Mouse (Mus musculus): ENCODE measurements around the gene Prcd. TPM values are rescaled to one million over a fixed set of nuclear protein-coding genes. Genes with fewer than 3 reads are reported as not detected.
"Not testable (repeated sequence)": the region's sequence is repeated elsewhere in the genome, so short reads cannot be mapped to it uniquely, and the experiment has no call there.

Gene Prcd
- total RNA-seq, 2 experiments from 2014 or later: not detected

DNA sequence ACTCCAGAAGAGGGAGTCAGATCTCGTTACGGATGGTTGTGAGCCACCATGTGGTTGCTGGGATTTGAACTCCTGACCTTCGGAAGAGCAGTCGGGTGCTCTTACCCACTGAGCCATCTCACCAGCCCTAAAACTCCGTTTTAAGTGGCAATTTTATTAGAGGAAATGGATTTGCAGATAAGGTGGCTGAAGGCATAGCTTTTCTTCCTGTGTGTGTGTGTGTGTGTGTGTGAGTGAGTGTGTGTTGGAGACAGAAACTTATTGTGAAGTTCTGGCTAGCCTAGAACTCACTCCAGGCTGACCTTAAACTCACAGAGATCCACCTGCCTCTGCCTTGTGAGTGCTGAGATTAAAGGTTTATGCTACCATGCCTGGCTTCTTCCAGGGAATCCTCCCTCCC is 13.7 kb downstream of the Prcd start:
- ATAC-seq (ENCODE audit: poor library complexity, severe bottlenecking): not testable (repeated sequence)

DNA sequence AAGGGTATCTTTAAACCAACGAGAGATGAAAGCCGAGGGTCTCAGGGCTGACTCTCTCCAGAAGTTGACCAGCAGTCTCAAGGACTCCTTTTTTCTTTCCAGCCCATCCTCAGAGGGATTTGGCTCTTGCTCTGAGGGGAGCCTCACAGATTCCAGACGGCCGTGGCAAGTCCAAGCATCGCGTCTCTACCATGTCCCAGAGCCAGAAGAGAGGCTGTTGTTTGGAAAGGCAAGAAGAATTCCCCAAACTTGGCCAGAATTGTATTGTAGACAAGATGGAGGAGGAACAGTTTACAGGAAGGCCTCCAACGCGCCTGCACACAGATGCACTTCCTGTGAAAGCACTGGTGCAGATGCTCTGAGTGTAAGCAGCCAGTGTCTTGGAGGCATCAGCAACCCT is 14.6 kb downstream of the Prcd start:
- no peak for ATAC-seq (ENCODE audit: poor library complexity, severe bottlenecking)

GRCm38 (mm10) chr11:116668381-116668825 is 15.1 kb downstream of the Prcd start:
- no peak for ATAC-seq (ENCODE audit: poor library complexity, severe bottlenecking)

- no peak for ATAC-seq (ENCODE audit: poor library complexity, severe bottlenecking)
Measured at GRCm38 (mm10) chr11:116668839-116669238, 15.5 kb downstream of the Prcd start.

- no peak for ATAC-seq (ENCODE audit: poor library complexity, severe bottlenecking)
Measured at GRCm38 (mm10) chr11:116669316-116669715, 16.0 kb downstream of the Prcd start.

DNA sequence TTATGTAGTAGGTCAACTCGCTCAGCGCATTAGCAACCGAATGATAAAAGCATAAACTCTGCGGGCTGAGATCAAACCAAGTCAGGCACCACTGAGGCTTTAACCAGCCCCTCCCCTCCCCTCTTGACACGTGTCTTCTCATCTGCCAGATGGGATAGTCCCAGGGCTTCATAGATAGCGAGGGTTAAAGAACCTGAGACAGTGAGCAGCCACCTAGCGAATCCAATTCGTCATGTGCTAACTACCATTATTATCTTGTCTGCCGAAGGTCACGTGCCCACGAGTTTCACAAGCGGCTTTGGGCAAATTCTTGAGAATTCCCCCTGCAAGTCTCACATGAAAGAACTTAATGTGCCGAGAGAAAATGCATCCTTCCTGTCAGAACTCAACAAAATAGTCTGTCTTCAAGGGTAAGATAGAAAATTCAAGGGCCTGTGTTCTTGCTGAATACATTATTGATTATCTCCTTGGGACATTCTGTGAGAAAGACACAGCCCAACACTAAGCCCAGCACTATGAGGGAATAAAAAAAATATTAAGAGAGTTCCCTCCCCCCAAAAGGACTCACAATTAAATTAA is 16.5 kb downstream of the Prcd start:
- ATAC-seq (ENCODE audit: poor library complexity, severe bottlenecking): no peak

- ATAC-seq (ENCODE audit: poor library complexity, severe bottlenecking): no peak
Measured at GRCm38 (mm10) chr11:116670386-116670785, 17.1 kb downstream of the Prcd start.

- peak; percentile 93 for ATAC-seq (ENCODE audit: poor library complexity, severe bottlenecking)
Measured at GRCm38 (mm10) chr11:116671112-116671844, 17.9 kb downstream of the Prcd start.

GRCm38 (mm10) chr11:116671845-116672434 is 18.6 kb downstream of the Prcd start:
- peak; percentile 32; the same call in 1 of the 2 replicates for ATAC-seq (ENCODE audit: poor library complexity, severe bottlenecking)

GRCm38 (mm10) chr11:116672595-116672994 is 19.3 kb downstream of the Prcd start:
- ATAC-seq (ENCODE audit: poor library complexity, severe bottlenecking): no peak

GRCm38 (mm10) chr11:116673410-116673809 is 20.1 kb downstream of the Prcd start:
- no peak for ATAC-seq (ENCODE audit: poor library complexity, severe bottlenecking)

GRCm38 (mm10) chr11:116674616-116675379 is 21.5 kb downstream of the Prcd start:
- no peak for ATAC-seq (ENCODE audit: poor library complexity, severe bottlenecking)

DNA sequence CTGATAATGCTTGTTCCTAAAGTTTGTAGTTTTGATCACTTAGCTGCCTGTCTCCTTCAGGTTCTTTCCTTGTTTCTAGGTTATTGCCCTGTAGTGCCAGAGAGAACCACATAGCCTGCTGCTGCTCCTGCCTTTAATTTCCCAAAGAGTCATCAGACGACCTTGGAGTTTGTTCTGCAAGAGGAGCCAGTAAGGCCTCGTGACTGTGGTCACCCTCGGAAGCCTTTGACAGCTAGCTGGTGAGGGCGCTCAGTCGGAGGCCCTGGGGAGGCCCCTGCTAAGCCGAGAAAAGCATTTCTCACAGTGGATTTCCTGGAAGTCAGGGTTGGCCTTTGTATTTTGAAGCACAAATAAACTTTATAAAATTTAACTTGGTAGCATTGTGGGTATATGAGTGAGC is 22.1 kb downstream of the Prcd start:
- not testable (repeated sequence) for ATAC-seq (ENCODE audit: poor library complexity, severe bottlenecking)

- no peak for ATAC-seq (ENCODE audit: poor library complexity, severe bottlenecking)
Measured at GRCm38 (mm10) chr11:116676175-116676976, 23.0 kb downstream of the Prcd start.

GRCm38 (mm10) chr11:116677711-116678441 is 24.5 kb downstream of the Prcd start:
- no peak for ATAC-seq (ENCODE audit: poor library complexity, severe bottlenecking)

- no peak for ATAC-seq (ENCODE audit: poor library complexity, severe bottlenecking)
Measured at GRCm38 (mm10) chr11:116679148-116679547, 25.8 kb downstream of the Prcd start.

- no peak for ATAC-seq (ENCODE audit: poor library complexity, severe bottlenecking)
Measured at GRCm38 (mm10) chr11:116680321-116681091, 27.2 kb downstream of the Prcd start.

- no peak for ATAC-seq (ENCODE audit: poor library complexity, severe bottlenecking)
Measured at GRCm38 (mm10) chr11:116681147-116681546, 27.8 kb downstream of the Prcd start.
